Mouse (Mus musculus): ENCODE results near the gene Sh2d1a. TPM values are rescaled to one million over a fixed set of nuclear protein-coding genes. Genes with fewer than 3 reads are reported as not detected.

The Sh2d1a gene
- total RNA-seq (2021) = not detected
- long read RNA-seq, experiment 1 = 0 reads
- long read RNA-seq, experiment 2 = 0 reads

DNA sequence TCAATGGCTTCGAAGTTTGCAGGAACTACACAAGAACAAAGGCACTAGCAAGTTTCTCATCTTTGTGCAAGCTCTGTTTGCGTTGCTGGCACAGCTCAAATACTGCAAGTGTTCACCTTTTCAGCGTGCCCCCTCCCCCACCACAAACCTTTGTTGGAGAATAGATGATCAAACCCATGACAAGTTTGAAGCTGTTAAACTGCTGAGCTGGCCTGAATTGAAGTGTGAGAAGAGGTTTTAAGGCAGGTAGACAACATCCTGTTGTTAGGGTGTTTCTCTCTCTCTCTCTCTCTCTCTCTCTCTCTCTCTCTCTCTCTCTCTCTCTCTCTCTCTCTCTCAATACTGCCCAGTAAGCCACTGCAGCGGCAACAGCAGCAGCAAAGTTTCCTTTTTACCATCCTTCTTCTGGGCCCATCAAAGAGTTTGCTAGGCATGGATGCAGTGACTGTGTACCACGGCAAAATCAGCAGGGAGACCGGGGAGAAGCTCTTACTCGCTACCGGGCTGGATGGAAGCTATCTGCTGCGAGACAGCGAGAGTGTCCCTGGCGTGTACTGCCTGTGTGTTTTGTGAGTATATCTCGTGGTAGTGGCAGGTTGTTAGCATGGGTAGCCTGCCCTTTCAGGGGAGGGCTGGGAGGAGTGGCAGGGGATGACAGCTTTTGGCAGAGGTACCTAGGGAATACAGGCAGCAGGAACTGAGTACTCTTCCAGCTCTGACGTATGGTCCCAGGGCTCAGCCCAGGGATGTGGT lies at the start of gene Sh2d1a:
Gene Sh2d1a (plus strand): TSS at position 163 of the 753 bp plus-strand sequence.
- intact Hi-C loops (cut with DNase I) = no loop called here

DNA sequence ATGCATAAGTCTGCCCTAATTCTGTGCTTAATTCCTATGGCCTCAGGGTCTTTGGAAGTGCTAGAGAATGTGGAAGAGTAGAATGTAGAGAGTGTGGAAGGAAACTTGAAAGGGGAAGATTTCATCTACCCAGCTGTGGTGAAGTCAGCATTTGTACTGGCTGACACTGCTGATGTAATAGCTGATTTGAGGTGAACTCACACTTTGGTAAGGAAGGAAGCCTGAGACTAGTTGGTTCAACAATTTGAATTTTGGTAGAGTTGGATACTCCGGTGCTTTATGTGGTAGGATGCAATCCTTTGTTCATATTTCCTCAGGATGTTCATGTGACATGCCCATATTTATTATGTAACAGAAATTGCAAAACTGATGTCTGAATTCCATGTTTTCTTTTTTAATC lies 49.3 kb upstream of the Sh2d1a start:
- intact Hi-C loops (cut with DNase I) = no loop called here
- DNase-seq (ENCODE audit: low spot score in 2 of 2) = no peak

More for the DNA sequence above, at the start of gene Sh2d1a:
- no peak for DNase-seq (ENCODE audit: low spot score in 2 of 2)

DNA sequence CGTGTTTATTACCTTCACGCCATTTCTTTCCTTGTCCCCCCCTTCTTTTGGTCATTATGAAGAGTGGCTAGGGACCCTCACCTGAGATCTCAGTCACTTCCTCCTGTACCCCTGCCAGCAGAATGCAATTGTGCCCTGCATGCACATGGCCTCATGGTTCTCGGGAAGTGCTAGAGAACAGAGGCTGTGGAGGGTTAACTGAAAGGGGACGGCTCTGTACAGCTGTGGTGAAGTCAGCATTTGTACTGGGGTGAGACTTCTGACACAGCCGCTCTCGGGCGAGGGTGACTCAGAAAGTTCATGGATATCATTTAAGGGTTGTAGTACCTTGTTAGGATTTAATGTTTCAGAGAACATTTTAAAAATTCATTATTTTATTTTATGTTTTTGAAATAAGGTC lies 47.7 kb upstream of the Sh2d1a start:
- no peak for DNase-seq (ENCODE audit: low spot score in 2 of 2)
- intact Hi-C loops (cut with DNase I) = no loop called here

DNA sequence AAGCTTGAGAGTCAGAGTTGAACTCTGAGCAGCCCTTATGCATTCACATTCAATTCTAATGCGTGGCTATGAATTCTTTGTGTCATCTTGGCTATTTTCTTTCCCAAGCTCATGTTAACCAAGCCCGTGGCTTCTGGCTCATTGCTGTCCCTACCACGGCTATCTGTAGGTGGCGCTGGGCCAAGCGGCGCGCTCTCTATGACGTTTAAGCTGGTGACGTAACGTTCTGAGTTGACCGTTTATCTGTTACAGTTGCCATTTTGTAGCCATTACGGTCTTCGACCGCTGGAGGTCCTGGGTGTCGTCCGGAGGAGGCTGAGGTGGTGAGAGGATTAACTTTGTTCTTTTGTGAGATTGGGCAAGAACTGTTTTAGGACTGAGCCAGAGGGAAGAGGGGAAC lies 12.8 kb upstream of the Sh2d1a start, which contains the start of gene Tex13c2:
Gene Tex13c2 (plus strand): TSS at position 246 of the 400 bp plus-strand sequence.
- intact Hi-C loops (cut with DNase I) = no loop called here
- DNase-seq (ENCODE audit: low spot score in 2 of 2) = no peak

DNA sequence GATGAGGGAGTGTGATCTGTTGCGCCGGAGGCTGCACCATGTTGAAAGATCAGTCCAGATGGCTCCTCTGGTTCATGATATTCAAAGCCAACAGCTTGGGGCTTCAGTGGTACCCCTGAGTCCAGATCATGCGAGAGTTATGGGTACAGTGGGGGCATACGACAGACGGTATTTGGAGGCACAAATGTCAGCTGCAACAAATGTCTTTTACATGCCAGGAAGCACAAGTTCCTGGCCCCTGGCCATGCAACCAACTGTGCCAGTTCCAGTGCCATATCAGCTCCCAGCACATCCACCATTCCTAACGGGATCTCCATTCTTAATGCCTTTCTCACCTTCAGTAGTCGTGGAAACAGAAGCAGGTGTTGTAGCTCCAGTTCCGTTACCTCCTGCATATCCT lies 11.9 kb upstream of the Sh2d1a start:
- intact Hi-C loops (cut with DNase I) = no loop called here
- no peak for DNase-seq (ENCODE audit: low spot score in 2 of 2)

DNA sequence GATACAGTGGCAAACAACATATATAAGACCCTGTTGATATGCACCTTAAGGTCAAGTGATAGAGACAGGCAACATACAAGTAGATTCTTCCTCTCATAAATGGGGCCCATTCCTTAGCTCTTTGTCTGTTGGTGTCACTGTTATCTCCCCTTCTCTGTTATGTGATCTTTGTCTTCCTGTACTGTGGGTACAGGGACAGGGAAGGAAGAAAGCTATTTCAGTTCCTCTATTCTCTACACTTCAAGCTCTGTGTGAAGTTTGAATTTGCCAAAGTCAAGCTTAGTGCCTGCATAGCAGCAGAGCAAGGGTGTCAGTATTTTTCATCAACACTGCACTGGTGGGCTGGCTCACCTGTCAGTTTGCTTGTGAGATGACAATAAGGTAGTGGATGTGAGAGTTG lies 1.7 kb upstream of the Sh2d1a start:
- intact Hi-C loops (cut with DNase I) = no loop called here

DNA sequence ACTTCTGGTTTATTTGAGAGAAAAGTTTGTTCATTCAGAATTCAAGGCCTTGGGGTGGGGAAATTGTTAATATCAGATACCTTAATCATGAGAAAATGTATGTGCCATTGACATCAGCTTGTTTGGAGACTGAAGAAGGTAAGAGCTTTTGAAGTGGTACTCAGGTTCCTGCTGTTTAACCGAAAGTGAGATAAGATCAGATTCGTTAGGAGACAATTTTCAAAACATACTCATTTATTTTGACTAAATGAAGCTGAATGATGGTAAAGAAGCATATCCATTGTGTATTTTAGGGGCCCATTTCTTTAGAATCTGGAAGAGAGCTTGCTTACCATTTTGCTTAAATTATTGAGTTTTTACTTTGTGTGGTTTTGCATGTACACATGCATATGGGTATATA lies 8.9 kb downstream of the Sh2d1a start:
- intact Hi-C loops (cut with DNase I) = no loop called here
- DNase-seq (ENCODE audit: low spot score in 2 of 2) = no peak

More for the DNA sequence above, 1.7 kb upstream of the Sh2d1a start:
- no peak for DNase-seq (ENCODE audit: low spot score in 2 of 2)

DNA sequence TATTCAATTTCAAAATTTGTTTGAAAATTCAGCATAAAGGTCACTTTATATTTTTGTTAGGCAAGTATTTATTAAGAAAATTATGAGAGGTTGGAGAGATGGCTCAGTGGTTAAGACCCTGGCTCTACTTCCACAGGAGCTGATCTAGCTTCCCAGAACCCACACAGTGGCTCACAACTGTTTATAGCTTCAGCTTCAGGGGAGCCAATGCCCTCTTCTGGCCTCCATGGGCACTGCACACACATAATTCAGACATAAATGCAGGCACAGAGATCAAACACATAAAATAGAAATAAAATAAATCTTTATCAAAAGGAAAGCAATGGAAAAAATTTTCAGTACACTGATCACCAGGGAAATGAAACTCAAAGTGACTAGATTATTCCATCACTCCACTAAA lies 10.3 kb downstream of the Sh2d1a start:
- intact Hi-C loops (cut with DNase I) = no loop called here

DNA sequence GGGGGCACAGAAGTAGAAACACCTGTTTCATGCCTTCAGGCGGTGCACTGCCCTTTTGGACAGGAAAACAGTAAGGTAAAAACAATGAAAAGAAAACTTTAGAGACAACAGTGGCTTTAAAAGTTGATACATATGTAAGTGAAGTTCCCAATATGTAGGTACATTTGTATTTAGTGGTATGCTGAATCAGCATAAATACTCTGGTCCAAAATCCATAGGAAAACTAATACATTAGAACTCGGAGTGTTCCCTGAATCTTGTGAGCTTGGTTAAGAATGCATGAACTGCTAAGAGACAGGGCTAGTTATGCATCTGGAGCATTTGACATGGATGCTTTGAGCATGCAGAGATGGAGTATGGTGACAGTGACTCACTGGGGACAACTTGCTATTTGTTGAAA lies 20.6 kb downstream of the Sh2d1a start:
- intact Hi-C loops (cut with DNase I) = loop anchor here (10.0 kb wide), 1 partner anchor 248 kb away; no protein-coding TSS in a partner anchor

More for the DNA sequence above, 10.3 kb downstream of the Sh2d1a start:
- DNase-seq (ENCODE audit: low spot score in 2 of 2) = no peak

DNA sequence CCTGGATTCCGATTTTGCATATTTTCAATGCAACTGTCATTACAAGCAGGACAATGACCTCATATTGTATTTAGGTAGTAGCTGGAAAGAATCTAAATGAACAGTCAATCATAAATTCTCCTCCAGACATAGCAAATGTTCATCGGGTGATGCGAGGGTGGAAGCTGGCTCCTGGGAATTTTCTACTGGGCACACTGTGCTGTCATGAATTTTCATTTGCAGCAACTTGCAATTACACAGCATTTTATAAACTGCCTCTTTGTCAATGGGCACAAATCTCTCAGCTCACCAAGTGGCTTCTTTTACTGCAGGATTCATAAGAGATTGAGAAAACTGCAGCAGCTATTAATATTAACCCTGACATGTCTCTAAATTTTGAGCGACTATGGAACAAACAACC lies 28.4 kb downstream of the Sh2d1a start:
- DNase-seq (ENCODE audit: low spot score in 2 of 2) = no peak
- intact Hi-C loops (cut with DNase I) = no loop called here

More for the DNA sequence above, 20.6 kb downstream of the Sh2d1a start:
- DNase-seq (ENCODE audit: low spot score in 2 of 2) = no peak

DNA sequence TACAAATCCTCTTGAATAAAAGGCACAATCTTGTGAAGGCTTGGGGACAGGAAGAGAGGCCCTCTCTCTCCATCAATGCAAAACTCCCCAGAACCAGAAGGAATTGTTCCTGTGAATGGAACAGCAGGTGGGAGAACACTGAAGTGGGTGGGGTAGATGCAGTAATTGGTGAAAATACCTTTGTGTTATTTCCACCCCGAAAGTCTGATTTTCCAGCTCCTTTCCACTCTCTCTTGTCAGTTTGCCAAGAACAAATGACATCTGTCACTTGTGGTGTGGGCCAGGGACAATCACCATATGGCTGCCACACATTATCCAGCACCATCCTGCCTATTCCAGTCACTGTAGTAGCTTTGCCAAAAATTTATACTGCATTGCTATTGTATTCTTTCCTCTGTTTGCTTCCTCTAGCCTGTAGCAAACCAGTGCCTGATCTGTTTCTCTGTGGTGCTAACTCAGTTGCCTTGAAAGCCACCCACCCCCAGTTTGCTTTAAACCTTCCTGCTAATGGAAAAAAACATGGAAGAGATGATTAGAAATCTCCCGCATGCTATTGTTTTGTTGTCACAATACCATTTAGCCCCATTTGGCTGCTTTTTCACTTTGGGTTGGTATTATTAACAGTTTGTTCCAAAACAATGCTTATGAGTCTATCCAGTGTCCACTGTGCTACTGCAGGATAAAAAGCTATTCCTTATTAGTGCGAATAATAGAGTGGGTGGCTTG lies 37.9 kb downstream of the Sh2d1a start:
- peak in 1 of 2 experiments; percentile 34 for DNase-seq (ENCODE audit: low spot score in 2 of 2)
- intact Hi-C loops (cut with DNase I) = loop anchor here (10.0 kb wide), 1 partner anchor 885 kb away; the partner anchor contains the start of gene Tenm1

DNA sequence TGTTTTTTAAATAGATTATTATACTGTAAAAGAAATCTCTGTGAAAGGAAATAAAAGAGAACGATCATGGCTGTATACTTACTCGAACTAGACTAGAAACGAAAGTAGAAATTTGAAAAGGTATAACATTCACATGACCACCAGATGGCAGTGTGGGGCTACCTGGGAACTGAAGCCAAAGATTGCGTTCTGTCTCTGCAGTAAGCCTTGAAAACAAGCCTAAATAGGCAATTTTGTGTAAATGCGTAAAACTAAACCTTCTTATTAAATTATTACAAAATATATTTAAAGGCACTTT lies 38.5 kb downstream of the Sh2d1a start:
- peak; percentile 63 to 76 for DNase-seq (ENCODE audit: low spot score in 2 of 2)
- intact Hi-C loops (cut with DNase I) = loop anchor here (10.0 kb wide), 1 partner anchor 884 kb away; the partner anchor contains the start of gene Tenm1

DNA sequence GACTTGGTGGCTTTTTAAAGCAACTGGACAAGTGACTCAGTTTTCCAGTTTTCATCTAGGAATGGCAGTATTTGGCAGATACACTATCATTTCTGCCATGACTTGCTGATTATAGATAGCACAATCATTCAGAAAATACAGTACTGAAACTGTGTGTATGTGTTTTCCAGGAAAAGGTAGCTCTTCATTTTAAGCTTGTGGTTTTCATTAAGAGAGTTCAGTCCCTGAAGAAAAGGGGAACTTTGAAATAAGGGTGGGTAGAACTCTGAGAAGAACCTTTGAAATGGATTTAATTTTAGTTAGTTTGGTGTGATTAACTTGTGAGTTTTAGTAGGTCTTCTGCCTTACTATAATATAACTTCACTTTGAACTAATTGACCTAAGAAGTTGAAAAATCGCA lies 42.8 kb downstream of the Sh2d1a start:
- DNase-seq (ENCODE audit: low spot score in 2 of 2) = no peak
- intact Hi-C loops (cut with DNase I) = loop anchor here (10.0 kb wide), 1 partner anchor 880 kb away; the partner anchor contains the start of gene Tenm1

DNA sequence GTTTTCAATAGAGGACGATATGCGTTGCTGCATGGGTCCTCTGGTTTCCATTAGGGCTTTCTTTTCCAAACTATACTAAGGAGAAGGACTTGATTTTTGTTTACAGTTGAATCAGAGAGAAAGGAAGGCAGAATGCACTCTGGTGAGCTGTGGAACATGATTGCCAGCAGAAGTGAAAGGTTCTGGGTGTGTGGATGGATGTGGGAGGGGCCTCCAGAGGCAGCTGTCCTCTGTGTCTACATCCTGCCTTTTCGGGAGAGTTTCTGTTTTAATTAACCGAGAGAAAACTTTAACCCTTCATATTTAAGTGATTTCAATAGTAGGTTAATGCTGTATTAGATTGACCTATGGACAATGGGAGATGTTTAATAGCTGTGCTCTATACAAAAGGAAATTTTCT lies 46.3 kb downstream of the Sh2d1a start:
- no peak for DNase-seq (ENCODE audit: low spot score in 2 of 2)
- intact Hi-C loops (cut with DNase I) = loop anchor here (10.0 kb wide), 1 partner anchor 876 kb away; the partner anchor contains the start of gene Tenm1

DNA sequence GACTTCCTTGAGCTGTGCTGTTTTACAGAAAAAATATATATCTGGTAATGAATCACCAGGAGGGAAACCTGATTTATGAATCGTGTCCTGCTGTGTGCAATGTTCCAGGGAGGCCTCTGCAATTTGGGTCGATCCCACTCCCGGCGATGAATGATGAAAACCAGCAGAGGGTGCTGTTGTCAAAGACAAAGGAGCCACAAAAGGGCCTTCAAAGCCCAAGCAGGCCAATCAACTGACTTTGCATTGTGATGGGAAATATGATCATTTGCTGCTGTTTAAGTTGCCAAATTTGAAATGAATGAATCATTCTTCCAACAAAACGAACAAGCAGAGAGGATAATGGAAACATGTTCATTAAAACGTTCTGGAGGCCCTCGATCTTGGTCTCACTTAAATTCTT lies 55.0 kb downstream of the Sh2d1a start:
- peak; percentile 27 to 65 for DNase-seq (ENCODE audit: low spot score in 2 of 2)
- intact Hi-C loops (cut with DNase I) = no loop called here

DNA sequence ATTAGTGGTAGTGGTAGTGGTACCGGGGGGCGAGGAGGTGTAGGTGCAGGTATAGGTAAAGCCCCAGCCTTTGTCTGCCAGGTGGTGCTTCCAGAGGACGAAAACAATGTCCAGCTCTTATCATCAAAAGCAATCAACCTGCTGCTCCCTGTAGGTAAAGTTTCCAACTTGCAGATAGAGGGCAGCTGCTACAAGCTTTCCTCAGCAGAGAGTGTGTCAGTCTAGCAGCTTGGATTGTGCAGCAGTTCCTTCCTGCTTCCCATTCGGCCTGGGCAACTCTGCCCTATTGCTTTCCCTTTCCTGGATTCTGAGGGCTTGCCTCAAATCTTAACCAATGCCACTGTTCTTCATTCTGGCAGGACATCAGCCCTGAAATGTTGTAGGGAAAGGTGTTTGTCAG lies 56.4 kb downstream of the Sh2d1a start:
- intact Hi-C loops (cut with DNase I) = no loop called here
- DNase-seq (ENCODE audit: low spot score in 2 of 2) = no peak

Other genes with a start within 250 kb of the Sh2d1a start
- not detected for gene Tex13c2, start 12.8 kb upstream of the Sh2d1a start, total RNA-seq (2021)

All from left cerebral cortex, postnatal 14 days (tissue).